Mouse (Mus musculus) forebrain, postnatal 0 days (tissue): ENCODE data around the gene Pou2f3. TPM values are rescaled to one million over a fixed set of nuclear protein-coding genes. Genes with fewer than 3 reads are reported as not detected.

Experiments used
- ATAC-seq: fragments of 200-750 bp; cut with Nextera tagmentation; 2 replicates; pipeline ENCODE4 v1.8.0; 2017; ENCODE audit warnings: mild to moderate bottlenecking, moderate library complexity
- DNase-seq: peaks from one replicate; pipeline ENCODE4 v3.0.0-alpha.2; 2015
- H3K27ac ChIP-seq: fragments of 300-500 bp; sonication (generic); 2 replicates; pipeline ENCODE4 v1.5.1; 2014; ENCODE audit warnings: low read depth, mild to moderate bottlenecking, antibody characterized with exemption, low read length, moderate library complexity, mixed read lengths
- H3K27me3 ChIP-seq: fragments of 300-500 bp; sonication (generic); 2 replicates; pipeline ENCODE4 v1.6.1; 2014; ENCODE audit warnings: mild to moderate bottlenecking, low read length, mixed read lengths; ENCODE audit not compliant: insufficient read depth
- H3K36me3 ChIP-seq: fragments of 300-500 bp; sonication (generic); 2 replicates; pipeline ENCODE4 v1.6.1; 2014; ENCODE audit warnings: mild to moderate bottlenecking, moderate library complexity; ENCODE audit not compliant: insufficient read depth
- H3K4me1 ChIP-seq: fragments of 300-500 bp; sonication (generic); 2 replicates; pipeline ENCODE4 v1.6.1; 2014; ENCODE audit warnings: antibody characterized with exemption; ENCODE audit not compliant: insufficient read depth
- H3K4me2 ChIP-seq: fragments of 300-500 bp; sonication (generic); 2 replicates; pipeline ENCODE4 v1.6.1; 2014; ENCODE audit warnings: low read depth, mild to moderate bottlenecking, moderate library complexity
- H3K4me3 ChIP-seq: fragments of 300-500 bp; sonication (generic); 2 replicates; pipeline ENCODE4 v1.5.1; 2014; ENCODE audit warnings: low read depth, low read length, mixed read lengths
- H3K9ac ChIP-seq: fragments of 300-500 bp; sonication (generic); 2 replicates; pipeline ENCODE4 v1.6.1; 2014; ENCODE audit warnings: mild to moderate bottlenecking
- H3K9me3 ChIP-seq: fragments of 300-500 bp; sonication (generic); 2 replicates; pipeline ENCODE4 v1.6.1; 2016; ENCODE audit warnings: low read length
- CTCF ChIP-seq: sonication (generic); IDR thresholded peaks from 2 replicates; pipeline ENCODE4 v1.5.1; 2016; ENCODE audit warnings: antibody characterized with exemption, control low read depth, low read depth
- WGBS: fragments of 180-500 bp; shearing (Covaris S2); extraction: QIAGEN DNeasy Blood & Tissue Kit; methylation state at CpG from one replicate; pipeline ENCODE4 v1.1.7; 2014; 5-methylcytosine and 5-hydroxymethylcytosine counted together
- polyA plus RNA-seq: library from polyadenylated mRNA; unstranded; fragments of >200 nt; fragmentation: Nextera tagmentation; extraction: Ambion mirVana; gene quantifications from 2 replicates; pipeline ENCODE4 v1.2.1, GENCODE M21; 2015
- total RNA-seq: library from RNA; depleted of rRNA; stranded (reverse); fragments of >200 nt; gene quantifications from 2 replicates; pipeline ENCODE4 v1.2.3, GENCODE M21; 2014

The Pou2f3 gene
- total and polyA plus RNA-seq, 2 experiments from 2014 or later: not detected

DNA sequence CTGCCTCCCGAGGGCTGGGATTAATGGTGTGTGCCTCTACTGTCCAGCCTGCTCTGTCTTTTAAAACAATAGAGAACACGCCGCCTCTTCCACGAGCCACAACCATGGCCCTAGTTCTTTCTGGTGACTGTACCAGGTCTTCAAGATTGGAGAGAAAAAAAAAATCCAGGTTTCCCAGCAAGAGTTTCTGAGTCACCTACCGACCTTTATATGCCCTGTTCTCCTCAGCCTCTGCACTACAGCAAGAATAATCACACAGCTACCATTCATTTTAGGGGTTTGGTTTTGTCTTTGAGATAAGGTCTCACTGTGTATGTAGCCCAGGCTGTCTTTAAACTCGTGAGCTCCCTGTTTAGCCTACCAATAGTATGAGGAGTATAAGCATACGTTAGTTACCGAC lies 31.8 kb upstream of the Pou2f3 start:
- no peak overlapping the region for H3K4me3 ChIP-seq
- H3K9me3 ChIP-seq: no peaks in the 10 kb centered on the region
- H3K4me2 ChIP-seq: no peak overlapping the region
- H3K27ac ChIP-seq: no peak overlapping the region
- DNase-seq (no peak), ATAC-seq (no peak)
- H3K27me3 ChIP-seq: peaks cover 23% of the 10 kb centered on the region
- TF ChIP-seq CTCF: no peak
- no peak overlapping the region for H3K9ac ChIP-seq
- WGBS: 90% methylated on average over 8 of the region's 8 CpGs
- no peaks in the 10 kb centered on the region for H3K36me3 ChIP-seq
- H3K4me1 ChIP-seq: no peaks in the 10 kb centered on the region

DNA sequence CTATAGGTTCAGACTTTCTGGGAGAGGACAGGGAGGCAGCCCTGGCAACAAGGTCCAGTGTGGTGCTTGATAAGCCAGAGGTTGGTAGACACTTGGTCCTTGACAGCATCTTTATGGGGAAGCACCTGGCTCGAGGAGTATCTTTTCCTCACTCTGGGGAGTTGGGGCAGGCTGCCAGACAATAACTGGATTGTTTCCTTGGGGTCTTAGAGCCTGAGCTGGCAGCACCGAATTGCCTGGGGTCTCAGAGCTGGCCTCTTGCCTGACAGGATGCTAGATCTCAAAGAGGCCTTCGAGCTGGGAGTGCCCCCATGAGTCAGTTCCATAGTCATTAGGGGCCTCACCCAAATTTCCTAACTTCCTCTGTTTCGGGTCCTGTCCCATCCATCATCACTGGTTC lies 31.1 kb upstream of the Pou2f3 start:
- H3K9ac ChIP-seq: no peak overlapping the region
- 37% methylated on average over 4 of the region's 4 CpGs for WGBS

DNA sequence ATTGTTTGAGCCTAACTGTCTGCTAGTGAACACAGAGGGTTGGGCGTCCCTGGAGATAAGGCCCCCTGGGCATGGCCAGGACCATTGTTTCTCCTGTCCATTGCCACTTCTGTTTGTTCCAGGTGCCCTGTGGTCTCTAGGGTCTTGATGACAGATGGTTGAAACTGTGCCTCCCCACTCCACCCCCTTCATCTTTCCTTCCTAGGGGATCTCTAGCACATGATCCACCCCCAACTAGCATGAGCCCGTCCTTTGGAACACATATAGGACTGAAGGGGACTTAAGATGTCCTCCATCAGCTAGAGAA lies 30.4 kb upstream of the Pou2f3 start:
- 42% methylated on average over 2 of the region's 2 CpGs for WGBS
- no peak for TF ChIP-seq CTCF
- Histone ChIP-seq H3K9ac (no peak overlapping the region), H3K36me3 (no peaks in the 10 kb centered on the region), H3K27ac (no peak overlapping the region), H3K9me3 (no peaks in the 10 kb centered on the region), H3K4me1 (no peaks in the 10 kb centered on the region), H3K27me3 (peaks cover 23% of the 10 kb centered on the region), H3K4me2 (0 out of 2 replicates have a peak overlapping the region, but pooled peaks have one; percentile 68), H3K4me3 (no peak overlapping the region)
- DNase-seq: no peak
- ATAC-seq: no peak

More for the DNA sequence above, 31.1 kb upstream of the Pou2f3 start:
- DNase-seq (no peak), ATAC-seq (no peak)
- Histone ChIP-seq H3K27ac (no peak overlapping the region), H3K9me3 (no peaks in the 10 kb centered on the region), H3K4me3 (no peak overlapping the region), H3K27me3 (peaks cover 23% of the 10 kb centered on the region), H3K36me3 (no peaks in the 10 kb centered on the region), H3K4me2 (no peak overlapping the region), H3K4me1 (no peaks in the 10 kb centered on the region)
- TF ChIP-seq CTCF: no peak

DNA sequence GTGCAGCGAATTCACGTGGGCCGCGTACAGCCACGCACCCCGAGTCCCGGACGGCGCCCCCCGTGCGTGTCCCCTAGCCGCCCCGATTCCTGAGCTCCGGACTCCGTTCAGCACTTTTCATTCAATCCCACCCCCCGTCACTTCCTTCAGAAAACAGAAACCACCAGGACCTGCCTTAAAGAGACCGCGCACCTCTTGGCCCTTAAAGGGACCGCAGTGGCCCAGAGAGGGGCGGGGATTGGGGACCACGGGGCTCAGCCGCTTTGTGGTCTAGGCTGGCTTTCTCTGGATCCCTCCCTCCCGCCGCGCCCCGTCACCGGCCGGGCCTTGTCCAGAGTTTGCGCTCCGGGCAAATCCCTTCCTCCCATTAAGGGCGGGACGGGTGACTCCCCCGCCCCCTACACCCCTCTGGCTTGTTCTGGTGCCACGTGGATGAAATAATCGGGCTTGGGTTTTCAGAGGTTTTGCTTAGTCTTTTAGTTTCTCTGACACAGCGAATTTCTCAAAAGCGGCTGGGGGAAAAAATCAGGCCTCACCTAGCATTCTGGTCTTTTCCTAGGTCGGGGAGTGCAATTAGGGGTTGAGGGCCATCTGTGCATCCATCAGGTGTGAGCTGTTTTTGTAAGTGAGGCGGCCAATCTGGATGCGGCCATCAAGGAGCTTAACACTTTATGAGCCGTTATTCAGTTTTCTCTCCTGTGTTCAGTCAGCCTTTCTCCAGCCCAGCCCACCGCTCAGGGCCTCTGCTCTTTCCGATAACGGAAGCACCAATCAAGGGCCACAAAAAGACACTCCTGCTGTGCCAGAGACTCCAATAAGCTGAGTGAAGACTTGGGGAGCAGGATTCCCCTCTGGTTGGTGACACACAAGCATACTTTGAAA lies 29.8 kb upstream of the Pou2f3 start, which contains the start of gene Oaf:
Gene Oaf (minus strand): TSS at position 200 of the 882 bp plus-strand sequence.
- no peaks in the 10 kb centered on the region for H3K36me3 ChIP-seq
- peak; percentile 60 for DNase-seq
- no peaks in the 10 kb centered on the region for H3K9me3 ChIP-seq
- peaks cover 23% of the 10 kb centered on the region for H3K27me3 ChIP-seq
- no peak within 1 kb of the TSS for H3K27ac ChIP-seq
- 1% methylated on average over 44 of the region's 44 CpGs for WGBS
- peak within 1 kb of the TSS; percentile 43; the same call in 1 of the 2 replicates for H3K9ac ChIP-seq
- ATAC-seq: peak; percentile 82
- peak within 1 kb of the TSS; percentile 68 for H3K4me2 ChIP-seq
- TF ChIP-seq CTCF: no peak
- H3K4me3 ChIP-seq: peak within 1 kb of the TSS; percentile 40
- no peaks in the 10 kb centered on the region for H3K4me1 ChIP-seq

DNA sequence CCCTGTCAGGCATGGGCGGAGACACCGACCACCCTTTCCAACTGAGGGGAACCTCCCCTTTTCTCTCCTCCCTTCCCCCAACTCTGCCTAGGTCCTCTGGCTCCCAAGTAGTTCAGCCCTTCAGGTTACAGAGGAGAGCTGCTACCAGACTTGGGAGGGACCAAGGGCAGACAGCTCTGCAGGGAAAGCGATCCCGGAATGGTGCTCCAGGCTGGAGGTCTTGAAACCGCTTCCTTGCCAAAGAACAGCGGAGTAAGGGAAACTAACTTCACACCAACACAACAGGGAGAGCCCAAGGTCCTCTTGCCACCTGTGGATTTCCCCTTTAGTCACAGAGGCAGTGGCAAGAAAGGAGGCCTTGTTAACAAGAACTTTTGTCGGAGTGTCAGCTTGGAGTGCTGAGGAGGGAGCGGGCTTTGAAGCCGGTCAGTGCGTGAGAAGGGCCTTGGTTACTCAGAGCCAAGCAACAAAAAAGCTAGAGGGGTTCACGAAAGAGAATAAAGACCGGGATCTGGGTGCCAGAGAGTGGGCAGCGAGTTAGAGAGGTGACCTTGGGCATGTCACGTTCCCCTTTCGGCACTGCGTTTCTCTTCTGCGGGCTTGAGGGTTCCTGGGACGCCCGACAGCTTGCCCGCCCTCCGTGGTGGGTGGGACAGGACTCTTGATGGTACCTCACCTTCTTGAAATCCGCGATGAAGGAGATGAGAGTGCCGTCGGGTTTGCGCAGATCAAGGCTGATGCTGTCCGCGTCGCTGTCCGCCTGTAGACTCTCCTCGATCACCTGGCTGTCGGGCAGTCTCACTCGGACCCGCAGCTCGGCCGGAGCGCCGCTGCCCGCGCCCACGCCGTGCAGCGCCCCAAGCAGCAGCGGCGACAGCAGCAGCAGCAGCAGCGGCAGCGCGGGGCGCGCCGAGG lies 28.7 kb upstream of the Pou2f3 start:
- Histone ChIP-seq H3K27ac (no peak overlapping the region), H3K9ac (no peak overlapping the region), H3K27me3 (peaks cover 23% of the 10 kb centered on the region), H3K4me2 (peak overlapping the region; percentile 68), H3K4me1 (no peaks in the 10 kb centered on the region), H3K4me3 (peak overlapping the region; percentile 40), H3K36me3 (no peaks in the 10 kb centered on the region), H3K9me3 (no peaks in the 10 kb centered on the region)
- 2% methylated on average over 51 of the region's 51 CpGs for WGBS
- DNase-seq: no peak
- no peak for TF ChIP-seq CTCF
- peak; percentile 27; the same call in 1 of the 2 replicates for ATAC-seq

DNA sequence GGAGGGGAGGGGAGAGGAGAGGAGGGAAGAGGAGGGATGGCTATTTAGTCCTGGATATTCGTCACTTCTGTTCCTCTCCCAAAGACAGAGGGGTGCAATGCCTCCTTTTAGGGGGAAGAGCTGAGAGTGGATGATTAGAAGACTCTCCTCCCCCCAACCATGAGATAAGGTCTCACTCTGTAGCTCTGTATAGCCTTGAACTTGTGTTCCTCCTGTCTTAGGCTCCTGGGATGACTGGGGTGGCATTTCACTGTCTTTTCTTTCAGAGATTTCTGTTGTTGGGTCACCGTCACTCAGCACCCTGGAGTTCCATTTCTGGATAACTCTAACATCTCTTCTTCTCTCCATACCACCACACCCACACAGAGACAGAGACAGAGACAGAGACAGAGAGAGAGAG lies 28.0 kb upstream of the Pou2f3 start:
- no peaks in the 10 kb centered on the region for H3K4me1 ChIP-seq
- 70% methylated on average over 2 of the region's 2 CpGs for WGBS
- H3K27me3 ChIP-seq: peaks cover 23% of the 10 kb centered on the region
- H3K4me3 ChIP-seq: no peak overlapping the region
- no peak for DNase-seq
- no peaks in the 10 kb centered on the region for H3K36me3 ChIP-seq
- no peak overlapping the region for H3K27ac ChIP-seq
- no peak for TF ChIP-seq CTCF
- no peaks in the 10 kb centered on the region for H3K9me3 ChIP-seq
- no peak for ATAC-seq
- H3K4me2 ChIP-seq: peak overlapping the region; percentile 68
- no peak overlapping the region for H3K9ac ChIP-seq
